Comparison of ENCODE assay signal across 8 mouse cellular contexts in the genomic region with DNA sequence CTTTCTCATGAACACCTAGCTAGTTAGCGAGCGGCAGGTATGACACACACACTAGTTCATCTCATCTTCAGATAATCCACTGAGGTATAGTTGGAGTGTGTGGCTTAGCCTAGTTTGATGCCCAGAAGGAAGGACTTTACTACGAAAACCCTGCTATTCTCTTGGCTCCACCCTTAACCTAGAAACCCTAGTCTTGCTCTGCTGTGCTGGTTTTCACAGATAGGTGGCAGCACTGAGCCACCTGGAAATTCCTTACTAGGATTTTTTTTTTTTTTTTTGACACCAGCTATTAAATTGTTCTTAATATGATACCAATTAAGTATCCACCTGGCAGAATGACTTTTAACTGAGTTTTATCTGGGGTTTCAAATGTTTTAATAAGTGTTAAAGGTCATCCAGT.
DNase-seq lines count a peak whose midpoint lies in the region; ATAC-seq and TF ChIP-seq lines count a peak whose summit lies in the region.
"Had no signal": no experiment of that assay in that cellular context is flagged by ENCODE, and none has a peak within 500 bp of the region (broad histone marks: within the 10 kb centered on the region; RNA-seq: fewer than 3 reads in every experiment).

No protein-coding gene starts in this region.

- H3K4me3 ChIP-seq in kidney, postnatal 0 days (replicated peaks; ENCODE audit: low read depth, low read length): no peak overlapping the region

- no peak overlapping the region for H3K4me2 ChIP-seq in kidney, postnatal 0 days (ENCODE audit: low read length)

- TF ChIP-seq CTCF in kidney, postnatal 0 days (IDR thresholded peaks at IDR 0.05; ENCODE audit: low read depth): peak; percentile 87

- 75% methylated on average over 3 of the region's 3 CpGs for WGBS in kidney, postnatal 0 days

- no peak overlapping the region for H3K9ac ChIP-seq in kidney, postnatal 0 days (ENCODE audit: low read depth, low read length)

- no peak overlapping the region for H3K27ac ChIP-seq in kidney, postnatal 0 days
- H3K27ac ChIP-seq: macrophage had no signal

- peak; percentile 66 to 69 for DNase-seq in layer of hippocampus, postnatal 10 days (ENCODE audit: low spot score in 2 of 2)
- no peak for DNase-seq in layer of hippocampus, adult 9-10 months (ENCODE audit: low spot score)
- DNase-seq in ES-CJ7 (ENCODE audit: low read depth, low spot score): peak; percentile 42
- peak; percentile 6 for DNase-seq in T-cell, adult 2 months (ENCODE audit: low spot score)
- DNase-seq in kidney, postnatal 0 days (ENCODE audit: low spot score): peak; percentile 61
- peak; percentile 32 for DNase-seq in retina, adult 2 months (ENCODE audit: low read depth, low spot score)

- ATAC-seq in common myeloid progenitor, adult 5-6 weeks (replicated peaks; ENCODE audit: low read depth, poor library complexity, severe bottlenecking): peak; percentile 68; the same call in 1 of the 2 replicates
- ATAC-seq in kidney, postnatal 0 days (replicated peaks; ENCODE audit: low FRiP score, low read depth): no peak

- no peaks in the 10 kb centered on the region for H3K4me1 ChIP-seq in kidney, postnatal 0 days (replicated peaks; ENCODE audit: insufficient read depth, low read length)

- H3K36me3 ChIP-seq in kidney, postnatal 0 days (ENCODE audit: insufficient read depth, low read length): no peaks in the 10 kb centered on the region

- H3K27me3 ChIP-seq in kidney, postnatal 0 days (ENCODE audit: insufficient read depth, low read length): no peaks in the 10 kb centered on the region

- no peaks in the 10 kb centered on the region for H3K9me3 ChIP-seq in kidney, postnatal 0 days (replicated peaks; ENCODE audit: low read length)
